Mouse (Mus musculus) spleen, adult 10 weeks (tissue): ENCODE data around the gene Fyb. TPM values are rescaled to one million over a fixed set of nuclear protein-coding genes. Genes with fewer than 3 reads are reported as not detected.

Source experiments
- polyA plus RNA-seq: library from polyadenylated mRNA; stranded (reverse); fragments of 350-450 nt; fragmentation: Illumina TruSeq; extraction: RNeasy Lipid Tissue Mini Kit (QIAGEN cat#74804); gene quantifications from one replicate; pipeline ENCODE4 v1.2.3, GENCODE M21; 2015; ENCODE audit warnings: low replicate concordance; ENCODE audit not compliant: insufficient read depth

The Fyb gene
- polyA plus RNA-seq: 352 TPM

DNA sequence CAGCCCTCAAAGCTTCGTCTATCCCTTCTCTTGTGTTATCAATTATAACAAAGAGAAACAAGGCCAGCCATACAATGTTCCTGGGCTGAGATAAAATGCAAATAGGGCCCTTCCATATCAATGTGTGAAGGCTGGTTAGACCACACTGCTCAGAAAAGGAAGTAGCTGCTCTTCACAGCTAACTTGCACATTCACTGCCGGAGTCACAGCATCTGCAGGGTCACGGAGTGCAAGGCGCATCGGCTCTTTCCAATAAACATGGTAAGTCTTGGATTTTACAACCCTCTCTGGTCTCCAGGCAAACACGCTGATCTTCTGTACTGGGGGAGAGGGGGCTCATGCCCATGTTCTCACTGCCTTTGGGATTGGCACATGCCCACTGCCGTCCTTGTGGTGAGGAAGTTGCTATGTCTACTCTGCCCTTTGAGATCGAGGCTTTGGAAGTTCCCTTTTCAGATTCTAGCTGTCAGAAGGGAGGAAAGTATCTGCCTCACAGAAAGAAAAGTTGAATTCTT lies at the start of gene Fyb:
Gene Fyb (plus strand): TSS at position 201 of the 515 bp plus-strand sequence.

DNA sequence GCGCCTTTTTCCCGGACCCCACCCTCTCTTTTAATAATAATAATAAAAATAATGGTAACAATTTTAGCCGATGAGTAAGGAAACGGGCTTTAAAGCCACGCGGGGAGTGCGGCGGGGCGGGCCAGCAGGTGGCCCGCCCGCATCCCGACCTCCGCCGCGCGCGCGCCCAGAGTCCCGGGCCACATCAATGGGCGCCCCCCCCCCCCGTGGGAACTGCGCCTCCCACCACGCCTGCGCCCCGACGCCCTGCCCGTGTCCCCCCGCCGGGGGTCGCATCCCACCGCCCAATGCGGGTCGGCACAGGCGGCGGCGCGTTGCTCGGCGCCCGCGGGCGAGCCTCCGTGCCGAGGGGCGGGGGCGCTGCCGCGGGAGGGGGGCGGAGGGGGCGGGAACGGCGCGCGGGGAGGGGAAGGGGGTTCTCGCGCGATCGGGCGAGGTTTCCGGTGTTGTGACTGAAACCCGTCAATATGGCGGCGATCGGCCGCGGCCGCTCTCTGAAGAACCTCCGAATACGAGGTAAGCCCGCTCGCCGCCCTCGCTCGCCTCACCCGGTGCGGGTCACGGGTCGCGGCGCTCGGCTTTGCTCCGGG lies 185.4 kb downstream of the Fyb start, which contains the start of gene Rictor:
Gene Rictor (plus strand): TSS at position 444 of the 590 bp plus-strand sequence.

Other genes with a start within 250 kb of the Fyb start
- 13.6 TPM for gene Dab2, start 223.1 kb upstream of the Fyb start, polyA plus RNA-seq
- gene C9, start 77.5 kb upstream of the Fyb start, polyA plus RNA-seq: not detected
- 39.6 TPM for gene Rictor, start 185.5 kb downstream of the Fyb start, polyA plus RNA-seq